Mouse (Mus musculus) retina, postnatal 1 day (tissue): ENCODE measurements at regions not wholly inside any gene's neighbourhood (a gene's known extent, or its start where the extent isn't known, plus 50 kb on each side); places are given as distances from the start of the nearest gene placed in this dataset.

ENCODE experiments used
- DNase-seq: peaks from one replicate; pipeline ENCODE4 v3.0.0-alpha.2; 2012

DNA sequence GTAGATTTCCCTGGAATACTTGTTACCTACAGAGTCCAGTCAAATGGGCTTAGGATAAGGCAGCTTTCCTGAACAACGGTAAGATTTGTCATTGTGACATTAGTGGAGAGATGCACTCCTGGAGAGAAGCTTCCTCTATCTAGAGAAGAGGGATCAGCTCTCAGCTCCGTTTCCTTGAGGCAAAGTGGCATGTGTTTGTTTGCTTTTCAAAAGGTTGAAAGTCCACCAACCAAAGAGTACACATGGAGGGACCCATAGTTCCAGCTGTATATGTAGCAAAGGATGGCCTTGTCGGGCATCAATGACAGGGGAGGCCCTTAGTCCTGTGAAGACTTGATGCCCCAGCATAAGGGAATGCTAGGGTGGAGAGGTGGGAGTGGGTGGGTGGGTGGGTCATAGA lies 87.9 kb upstream of the Rnd3 start:
- no peak for DNase-seq

DNA sequence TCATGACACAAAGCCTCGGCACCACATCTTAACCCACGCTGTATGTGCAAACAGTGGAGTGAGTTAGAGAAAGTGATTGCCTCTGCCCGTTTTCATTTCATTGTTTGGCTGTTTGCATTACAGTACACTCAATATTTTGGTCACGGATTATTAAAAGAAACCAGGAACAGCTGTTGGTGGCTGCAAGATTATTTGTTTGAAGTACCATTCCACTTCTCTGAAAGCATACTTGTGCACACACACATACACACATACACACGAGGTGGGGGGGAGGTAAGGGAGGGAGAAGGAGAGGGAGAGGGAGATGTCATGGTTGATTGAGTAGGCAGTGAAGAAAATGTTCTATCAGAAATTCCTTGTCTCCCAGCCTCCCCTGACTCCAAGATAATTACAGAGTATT lies 85.5 kb upstream of the Rnd3 start:
- DNase-seq, result no peak

GRCm38 (mm10) chr2:51222851-51223250 lies 73.9 kb upstream of the Rnd3 start:
- no peak for DNase-seq

DNA sequence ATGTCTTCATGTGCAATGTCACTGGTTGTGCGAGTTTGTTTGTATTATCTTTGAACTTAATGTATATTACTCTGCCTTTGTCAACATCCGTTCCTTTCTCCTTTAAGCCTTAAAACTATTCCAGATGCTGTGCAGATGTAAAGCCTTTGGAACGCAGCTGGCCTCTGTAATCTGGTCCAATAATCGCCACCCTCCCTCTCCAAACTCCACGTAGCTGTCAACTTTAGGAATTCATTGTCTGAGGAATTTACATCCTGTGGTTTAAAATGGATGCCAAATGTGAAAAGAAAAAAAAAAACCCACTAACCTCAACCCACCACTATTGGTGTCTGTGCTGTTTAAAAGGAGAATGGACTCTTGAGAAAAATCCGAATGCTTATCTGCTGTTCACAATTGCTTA lies 70.8 kb upstream of the Rnd3 start:
- DNase-seq, result no peak

DNA sequence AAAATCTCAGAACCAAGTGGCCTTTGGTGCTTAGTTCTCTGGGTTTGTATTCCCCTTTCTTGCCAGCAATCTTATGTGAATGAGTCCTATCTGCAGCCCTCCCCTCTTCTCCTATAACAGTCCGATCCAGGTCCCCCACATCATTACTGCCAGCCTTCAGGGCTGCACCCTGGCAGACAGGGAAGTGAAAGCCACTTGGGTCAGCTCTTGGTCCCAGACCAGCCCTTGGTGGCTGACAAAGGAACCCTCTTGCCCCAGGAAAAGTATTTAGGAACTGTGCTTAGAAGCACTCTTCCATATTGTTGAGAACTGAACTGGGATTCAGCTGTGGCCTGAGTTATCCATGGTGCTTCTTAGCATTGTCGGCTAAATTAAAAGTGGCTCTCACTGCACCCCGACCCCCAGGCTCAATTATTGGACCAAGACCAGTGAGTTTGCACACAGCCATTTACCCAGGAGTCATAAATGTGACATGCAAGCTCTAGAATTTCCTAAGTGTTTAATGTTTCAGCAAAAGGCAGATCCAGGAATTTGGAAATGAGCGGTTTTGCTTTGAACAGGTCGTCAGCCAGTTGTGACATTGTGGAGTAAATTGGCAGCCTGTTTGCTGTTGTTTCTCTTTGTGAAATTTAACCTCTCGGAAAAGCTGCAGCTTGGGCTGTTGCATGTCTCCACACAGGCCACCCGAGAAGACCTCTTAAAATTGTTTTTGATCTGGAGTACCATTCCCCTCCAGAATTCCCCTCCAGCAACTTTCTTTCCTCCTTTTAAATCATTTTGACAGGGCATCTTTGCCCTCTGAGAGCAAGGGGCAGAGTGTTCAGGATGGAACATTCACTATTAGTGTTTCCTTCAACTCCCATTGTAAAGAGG lies 58.5 kb upstream of the Rnd3 start:
- DNase-seq, result no peak

DNA sequence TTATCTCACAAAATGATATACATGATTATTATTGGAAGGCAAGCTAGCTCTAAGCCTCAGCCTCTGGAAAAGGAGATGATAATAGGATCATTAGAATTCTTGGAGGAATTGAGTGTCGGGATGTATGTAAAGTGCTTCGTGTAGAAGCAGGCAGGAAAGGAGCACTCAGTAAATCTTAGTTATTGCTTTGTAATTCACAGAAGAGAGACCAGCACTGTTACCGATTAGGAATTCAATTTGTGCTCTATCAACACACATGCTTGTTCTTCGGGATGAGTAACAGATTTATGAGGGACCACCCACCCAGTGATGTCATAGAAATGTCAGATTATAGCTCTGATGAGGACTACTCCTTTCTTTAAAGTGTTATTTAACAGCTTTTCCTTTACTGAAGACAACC lies 57.4 kb upstream of the Rnd3 start:
- no peak for DNase-seq
